Mouse (Mus musculus) adrenal gland, postnatal 10 days (tissue): Measurements from ENCODE around the gene Ccdc63. TPM values are rescaled to one million over a fixed set of nuclear protein-coding genes. Genes with fewer than 3 reads are reported as not detected.

Source experiments
- DNase-seq: peaks from one replicate; pipeline ENCODE4 v3.0.0; 2021; ENCODE audit warnings: mixed read lengths
- total RNA-seq, 2 experiments: library from RNA; stranded (reverse); gene quantifications; 2 replicates each; pipeline ENCODE4 v1.2.3; 2021

Gene Ccdc63
- total RNA-seq, 2 experiments from 2014 or later, result not detected

GRCm38 (mm10) chr5:122083282-122083681 lies 57.3 kb downstream of the Ccdc63 start:
- no peak for DNase-seq

- DNase-seq, result no peak
These were observed 59.2 kb downstream of the Ccdc63 start for GRCm38 (mm10) chr5:122081471-122081870.

- DNase-seq, result no peak
These were observed 59.7 kb downstream of the Ccdc63 start for GRCm38 (mm10) chr5:122080930-122081329.

- no peak for DNase-seq
These were observed 60.8 kb downstream of the Ccdc63 start for GRCm38 (mm10) chr5:122079796-122080195.

- no peak for DNase-seq
These were observed 63.4 kb downstream of the Ccdc63 start for GRCm38 (mm10) chr5:122077244-122077643.

- DNase-seq, result no peak
These were observed 64.9 kb downstream of the Ccdc63 start for GRCm38 (mm10) chr5:122075736-122076135.

- DNase-seq, result no peak
These were observed 68.6 kb downstream of the Ccdc63 start for GRCm38 (mm10) chr5:122071997-122072396.

- DNase-seq, result peak; percentile 61
These were observed 69.4 kb downstream of the Ccdc63 start for GRCm38 (mm10) chr5:122070963-122071800.

- no peak for DNase-seq
These were observed 72.1 kb downstream of the Ccdc63 start for GRCm38 (mm10) chr5:122068563-122068962.

- DNase-seq, result no peak
These were observed 77.3 kb downstream of the Ccdc63 start for GRCm38 (mm10) chr5:122063204-122063933.

GRCm38 (mm10) chr5:122062479-122062878 lies 78.1 kb downstream of the Ccdc63 start:
- DNase-seq, result no peak

GRCm38 (mm10) chr5:122060767-122061333 lies 79.8 kb downstream of the Ccdc63 start:
- no peak for DNase-seq

- peak; percentile 80 for DNase-seq
These were observed 81.3 kb downstream of the Ccdc63 start for GRCm38 (mm10) chr5:122059060-122060017.

Other genes starting within 250 kb of the Ccdc63 start
- 10 to 100 TPM; 23.5 to 25.1 TPM for gene Cux2, start 90.7 kb downstream of the Ccdc63 start, total RNA-seq
- gene Myl2, start 39.9 kb downstream of the Ccdc63 start, total RNA-seq, result 100 to 1,000 TPM in 1 of 2 experiments, 10 to 100 TPM in 1; 25.5 to 182 TPM
- 100 to 1,000 TPM; 149 to 173 TPM for gene Ppp1cc, start 17.5 kb upstream of the Ccdc63 start, total RNA-seq
- gene Hvcn1, start 66.0 kb upstream of the Ccdc63 start, total RNA-seq, result 1 to 10 TPM; 5.8 to 6.6 TPM
- gene Tctn1, start 123.6 kb upstream of the Ccdc63 start, total RNA-seq, result 10 to 100 TPM; 11.1 to 13.5 TPM
- gene Pptc7, start 143.5 kb upstream of the Ccdc63 start, total RNA-seq, result 10 to 100 TPM; 36.7 to 49.2 TPM
- gene Rad9b, start 213.4 kb upstream of the Ccdc63 start, total RNA-seq, result 1 to 10 TPM; 4.6 to 4.8 TPM
- 100 to 1,000 TPM; 121 to 131 TPM for gene Vps29, start 213.5 kb upstream of the Ccdc63 start, total RNA-seq
- gene Gpn3, start 231.1 kb upstream of the Ccdc63 start, total RNA-seq, result 10 to 100 TPM; 27.2 to 33.8 TPM
- 10 to 100 TPM; 30.3 to 32.7 TPM for gene Fam216a, start 231.5 kb upstream of the Ccdc63 start, total RNA-seq